Mouse (Mus musculus) heart, embryonic 11.5 days (tissue): ENCODE results near the gene Clmn. TPM values are rescaled to one million over a fixed set of nuclear protein-coding genes. Genes with fewer than 3 reads are reported as not detected.

Experiments used
- ATAC-seq: fragments of 200-750 bp; cut with Nextera tagmentation; replicated peaks from 2 replicates; pipeline ENCODE4 v1.8.0; 2017; ENCODE audit warnings: moderate library complexity; ENCODE audit not compliant: insufficient number of reproducible peaks, low FRiP score, low TSS enrichment
- H3K27ac ChIP-seq: fragments of 300-500 bp; sonication (generic); 2 replicates; pipeline ENCODE4 v1.5.1; 2014; ENCODE audit warnings: mild to moderate bottlenecking, low read depth, low read length
- H3K27me3 ChIP-seq: fragments of 300-500 bp; sonication (generic); 2 replicates; pipeline ENCODE4 v1.6.1; 2014; ENCODE audit warnings: mild to moderate bottlenecking, low read length, mixed read lengths; ENCODE audit not compliant: control insufficient read depth, insufficient read depth
- H3K36me3 ChIP-seq: fragments of 300-500 bp; sonication (generic); 2 replicates; pipeline ENCODE4 v1.6.1; 2014; ENCODE audit warnings: mild to moderate bottlenecking, low read length, moderate library complexity, mixed read lengths; ENCODE audit not compliant: control insufficient read depth, insufficient read depth
- H3K4me1 ChIP-seq: fragments of 300-500 bp; sonication (generic); 2 replicates; pipeline ENCODE4 v1.6.1; 2014; ENCODE audit warnings: low read length; ENCODE audit not compliant: control insufficient read depth, insufficient read depth
- H3K4me2 ChIP-seq: fragments of 300-500 bp; sonication (generic); 2 replicates; pipeline ENCODE4 v1.6.1; 2014; ENCODE audit warnings: mild to moderate bottlenecking, moderate library complexity
- H3K4me3 ChIP-seq: fragments of 300-500 bp; sonication (generic); 2 replicates; pipeline ENCODE4 v1.5.1; 2014; ENCODE audit warnings: low read depth, low read length
- H3K9ac ChIP-seq: fragments of 300-500 bp; sonication (generic); 2 replicates; pipeline ENCODE4 v1.6.1; 2014; ENCODE audit warnings: mild to moderate bottlenecking, low read depth, low read length, moderate library complexity
- H3K9me3 ChIP-seq: fragments of 300-500 bp; sonication (generic); replicated peaks from 2 replicates; pipeline ENCODE4 v1.6.1; 2016; ENCODE audit warnings: low read length; ENCODE audit not compliant: control insufficient read depth
- WGBS: fragments of 180-500 bp; shearing (Covaris S2); extraction: QIAGEN DNeasy Blood & Tissue Kit; methylation state at CpG from one replicate; pipeline ENCODE4 v1.1.7; 2014; ENCODE audit not compliant: insufficient replicate concordance; 5-methylcytosine and 5-hydroxymethylcytosine counted together
- polyA plus RNA-seq: library from polyadenylated mRNA; unstranded; fragments of >200 nt; fragmentation: Nextera tagmentation; extraction: Ambion mirVana; gene quantifications from 2 replicates; pipeline ENCODE4 v1.2.1, GENCODE M21; 2014

Gene Clmn
- polyA plus RNA-seq, 1 experiment from 2014 or later = 1.5 TPM

- Histone ChIP-seq H3K36me3 (no peaks in the 10 kb centered on the region), H3K27me3 (no peaks in the 10 kb centered on the region; the same call in 1 of the 2 replicates), H3K27ac (no peak overlapping the region), H3K9ac (no peak overlapping the region), H3K4me2 (no peak overlapping the region), H3K4me3 (no peak overlapping the region), H3K4me1 (peaks cover 19% of the 10 kb centered on the region), H3K9me3 (no peaks in the 10 kb centered on the region)
- 84% methylated on average over 13 of the region's 13 CpGs for WGBS
- no peak for ATAC-seq
These were observed 51.1 kb downstream of the Clmn start for GRCm38 (mm10) chr12:104813762-104814161.

- Histone ChIP-seq H3K36me3 (no peaks in the 10 kb centered on the region), H3K27ac (no peak overlapping the region), H3K9me3 (no peaks in the 10 kb centered on the region), H3K27me3 (no peaks in the 10 kb centered on the region; the same call in 1 of the 2 replicates), H3K4me3 (no peak overlapping the region), H3K9ac (no peak overlapping the region), H3K4me2 (no peak overlapping the region), H3K4me1 (peaks cover 13% of the 10 kb centered on the region)
- no peak for ATAC-seq
- 62% methylated on average over 4 of the region's 4 CpGs for WGBS
These were observed 52.2 kb downstream of the Clmn start for GRCm38 (mm10) chr12:104812711-104813110.

- no peak for ATAC-seq
- Histone ChIP-seq H3K27me3 (no peaks in the 10 kb centered on the region; the same call in 1 of the 2 replicates), H3K4me2 (no peak overlapping the region), H3K9me3 (no peaks in the 10 kb centered on the region), H3K9ac (no peak overlapping the region), H3K27ac (no peak overlapping the region), H3K4me1 (0 out of 2 replicates have a peak, but pooled peaks cover 3% of the 10 kb centered on the region), H3K36me3 (no peaks in the 10 kb centered on the region), H3K4me3 (no peak overlapping the region)
- 68% methylated on average over 7 of the region's 7 CpGs for WGBS
These were observed 53.9 kb downstream of the Clmn start for GRCm38 (mm10) chr12:104810923-104811443.

- no peaks in the 10 kb centered on the region; the same call in 1 of the 2 replicates for H3K27me3 ChIP-seq
- no peak overlapping the region for H3K4me2 ChIP-seq
- H3K4me1 ChIP-seq = 0 out of 2 replicates have a peak, but pooled peaks cover 3% of the 10 kb centered on the region
- no peak overlapping the region for H3K4me3 ChIP-seq
- WGBS = 65% methylated on average over 17 of the region's 17 CpGs
- no peak overlapping the region for H3K27ac ChIP-seq
- no peaks in the 10 kb centered on the region for H3K9me3 ChIP-seq
- no peaks in the 10 kb centered on the region for H3K36me3 ChIP-seq
- H3K9ac ChIP-seq = no peak overlapping the region
- ATAC-seq = no peak
These were observed 56.3 kb downstream of the Clmn start for GRCm38 (mm10) chr12:104808421-104809067.

- H3K9ac ChIP-seq = no peak overlapping the region
- ATAC-seq = no peak
- WGBS = 69% methylated on average over 4 of the region's 4 CpGs
- no peaks in the 10 kb centered on the region for H3K36me3 ChIP-seq
- 0 out of 2 replicates have a peak, but pooled peaks cover 3% of the 10 kb centered on the region for H3K4me1 ChIP-seq
- no peak overlapping the region for H3K4me3 ChIP-seq
- no peaks in the 10 kb centered on the region for H3K9me3 ChIP-seq
- no peak overlapping the region for H3K27ac ChIP-seq
- no peak overlapping the region for H3K4me2 ChIP-seq
- no peaks in the 10 kb centered on the region for H3K27me3 ChIP-seq
These were observed 58.0 kb downstream of the Clmn start for GRCm38 (mm10) chr12:104806680-104807375.

DNA sequence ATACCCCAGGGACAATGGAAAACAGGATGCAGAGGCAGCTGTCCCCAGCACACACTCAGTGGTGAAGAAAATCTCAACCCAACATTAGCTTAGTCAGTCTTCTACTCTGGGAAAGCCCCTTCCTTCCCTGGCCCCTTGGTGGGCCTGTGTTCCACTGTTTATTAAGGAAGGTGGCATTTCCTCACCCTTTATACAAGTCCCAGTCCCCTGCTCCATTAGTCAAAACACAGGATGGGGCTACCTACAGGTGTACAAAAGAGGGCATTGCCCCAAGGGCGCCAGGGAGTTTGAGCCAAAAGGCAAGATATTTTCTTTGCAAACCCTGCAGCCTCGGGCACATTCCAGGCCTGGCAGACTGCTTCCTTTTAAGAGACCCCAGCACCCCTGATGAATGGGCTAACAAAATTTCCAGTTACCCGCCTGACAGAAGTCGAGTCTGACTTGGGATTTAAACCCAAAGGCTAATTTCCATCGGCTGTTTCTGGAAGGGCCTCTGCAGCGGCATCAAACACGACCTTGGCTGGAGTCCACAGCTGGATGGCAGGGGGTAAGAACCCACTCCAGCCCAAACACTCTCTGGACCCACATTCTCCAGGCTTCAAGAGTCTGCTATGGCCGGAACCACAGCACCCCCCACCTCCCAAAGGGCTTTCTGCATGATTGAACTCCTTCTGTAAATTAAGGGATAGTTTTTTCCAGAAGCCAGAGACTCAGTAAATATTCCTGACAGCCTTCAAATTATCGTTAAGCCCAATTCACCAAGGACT is 63.2 kb downstream of the Clmn start:
- 60% methylated on average over 9 of the region's 9 CpGs for WGBS
- Histone ChIP-seq H3K4me3 (no peak overlapping the region), H3K27ac (no peak overlapping the region), H3K9me3 (peaks cover 8% of the 10 kb centered on the region), H3K4me1 (no peaks in the 10 kb centered on the region), H3K9ac (no peak overlapping the region), H3K36me3 (0 out of 2 replicates have a peak, but pooled peaks cover 3% of the 10 kb centered on the region), H3K4me2 (no peak overlapping the region), H3K27me3 (no peaks in the 10 kb centered on the region)
- ATAC-seq = no peak

DNA sequence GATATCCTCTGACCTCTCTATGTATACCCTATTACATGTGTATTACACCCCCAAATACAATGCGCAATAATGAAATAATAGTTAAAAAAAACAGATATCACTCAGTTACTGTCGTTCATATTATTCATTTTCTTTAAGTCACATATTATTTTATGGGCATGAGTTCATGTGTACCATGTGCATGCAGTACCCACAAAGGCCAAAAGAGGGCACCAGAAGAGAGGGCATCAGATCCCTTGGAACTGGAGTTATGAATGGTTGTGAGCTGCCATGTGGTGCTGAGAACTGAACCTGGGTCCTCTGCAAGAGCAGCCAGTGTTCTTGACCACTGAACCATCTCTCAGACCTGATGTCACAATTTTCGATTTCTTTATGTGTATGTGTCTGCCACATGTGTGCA is 65.5 kb downstream of the Clmn start:
- H3K4me1 ChIP-seq = no peaks in the 10 kb centered on the region
- H3K27me3 ChIP-seq = no peaks in the 10 kb centered on the region
- no peak overlapping the region for H3K4me3 ChIP-seq
- H3K27ac ChIP-seq = no peak overlapping the region
- no peak overlapping the region for H3K9ac ChIP-seq
- no peak for ATAC-seq
- peaks cover 8% of the 10 kb centered on the region for H3K9me3 ChIP-seq
- WGBS = 82% methylated on average over 3 of the region's 3 CpGs
- no peak overlapping the region for H3K4me2 ChIP-seq
- 0 out of 2 replicates have a peak, but pooled peaks cover 3% of the 10 kb centered on the region for H3K36me3 ChIP-seq

- Histone ChIP-seq H3K9ac (no peak overlapping the region), H3K27me3 (no peaks in the 10 kb centered on the region), H3K27ac (no peak overlapping the region), H3K4me1 (no peaks in the 10 kb centered on the region), H3K4me3 (no peak overlapping the region), H3K36me3 (0 out of 2 replicates have a peak, but pooled peaks cover 3% of the 10 kb centered on the region), H3K4me2 (no peak overlapping the region), H3K9me3 (peaks cover 8% of the 10 kb centered on the region)
- 91% methylated on average over 6 of the region's 6 CpGs for WGBS
- no peak for ATAC-seq
These were observed 67.0 kb downstream of the Clmn start for GRCm38 (mm10) chr12:104797905-104798304.
